Mouse (Mus musculus) gastrocnemius, adult 2 months (tissue): ENCODE measurements around the gene Cybc1. TPM values are rescaled to one million over a fixed set of nuclear protein-coding genes. Genes with fewer than 3 reads are reported as not detected.

Experiments used
- DNase-seq: peaks from one replicate; pipeline ENCODE4 v3.0.0; 2022
- H3K27ac ChIP-seq: fragments of 200-600 bp; 2 replicates; pipeline ENCODE4 v1.8.1; 2022; ENCODE audit warnings: mild to moderate bottlenecking
- H3K4me3 ChIP-seq: fragments of 200-600 bp; 2 replicates; pipeline ENCODE4 v1.8.1; 2022; ENCODE audit warnings: mild to moderate bottlenecking, moderate library complexity
- CTCF ChIP-seq: fragments of 200-600 bp; IDR thresholded peaks from 2 replicates; pipeline ENCODE4 v1.8.1; 2022; ENCODE audit warnings: antibody characterized with exemption, mild to moderate bottlenecking, moderate library complexity
- intact Hi-C: fragments of 180-260 bp; cut with DNase I; formaldehyde crosslinking; loops from one replicate; pipeline ENCODE4 v1.15.1; 2025
- total RNA-seq, 2 experiments: library from RNA; stranded (reverse); gene quantifications; 2 replicates each; pipeline ENCODE4 v1.2.3; 2021

Cybc1 gene
- total RNA-seq, 2 experiments from 2014 or later = 3.3 to 3.6 TPM

DNA sequence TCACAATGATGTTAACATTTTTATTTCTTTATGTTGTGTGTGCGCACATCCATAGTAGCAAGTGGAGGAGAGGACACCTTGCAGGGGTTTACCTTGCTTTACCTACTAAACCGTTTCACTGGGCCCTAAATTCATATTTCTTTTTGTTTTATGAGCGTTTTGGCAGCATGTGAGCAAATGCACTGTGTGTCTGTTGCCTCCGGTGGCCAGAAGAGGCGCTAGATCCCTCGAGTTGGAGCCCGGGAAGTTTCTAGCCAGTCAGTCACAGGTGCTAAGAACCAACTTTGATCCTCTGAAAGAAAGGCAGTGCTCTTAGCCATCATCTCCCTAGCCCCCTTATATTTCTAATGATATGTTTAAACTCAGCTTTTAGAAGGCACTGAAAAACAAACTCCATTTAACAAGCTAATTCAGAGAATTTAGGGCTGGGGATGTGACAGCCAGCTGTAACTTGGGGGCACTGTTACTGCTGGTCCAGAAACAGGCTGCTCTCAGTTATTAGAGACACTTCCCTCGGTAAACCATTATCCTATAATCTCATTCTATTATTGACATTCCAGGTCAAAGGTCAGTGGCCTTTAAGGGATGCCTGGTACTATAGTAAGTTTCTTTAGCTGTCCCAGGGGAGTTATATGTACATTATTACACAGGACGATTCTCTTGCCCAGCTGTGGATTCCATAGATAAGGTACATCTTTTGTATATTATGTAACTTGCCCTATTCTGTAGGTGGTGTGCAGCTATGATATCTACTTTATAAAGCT is 6.5 kb upstream of the Cybc1 start:
- peak; percentile 58 for TF ChIP-seq CTCF
- intact Hi-C loops = loop anchor here (5.0 kb wide), 1 partner anchor 117 kb away; the partner anchor contains the start of gene Wdr45b
- DNase-seq = peak; percentile 35
- Histone ChIP-seq H3K27ac (peak overlapping the region; percentile 100), H3K4me3 (peak overlapping the region; percentile 86)

DNA sequence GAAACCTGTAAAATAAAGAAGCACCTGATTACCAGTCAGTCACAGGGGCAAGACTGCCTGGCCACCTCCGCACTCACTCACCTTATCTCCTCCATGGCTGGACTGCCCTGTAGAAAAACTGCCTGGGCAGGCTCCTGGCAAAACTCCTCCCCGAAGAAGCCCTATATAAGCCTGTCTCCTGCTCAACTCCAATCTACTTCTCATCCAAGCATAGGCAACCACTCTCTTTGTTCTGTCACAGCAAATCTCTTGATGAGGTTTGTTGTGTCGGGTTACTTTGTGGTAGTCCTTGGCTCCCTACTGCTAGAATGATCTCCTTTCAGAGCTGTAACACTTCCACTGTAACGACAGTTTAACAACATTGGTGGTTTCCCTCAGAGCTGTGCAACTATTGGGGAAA is 3.6 kb upstream of the Cybc1 start:
- no peak overlapping the region for H3K4me3 ChIP-seq
- no peak overlapping the region for H3K27ac ChIP-seq
- no peak for DNase-seq
- no peak for TF ChIP-seq CTCF
- intact Hi-C loops = no loop called here

DNA sequence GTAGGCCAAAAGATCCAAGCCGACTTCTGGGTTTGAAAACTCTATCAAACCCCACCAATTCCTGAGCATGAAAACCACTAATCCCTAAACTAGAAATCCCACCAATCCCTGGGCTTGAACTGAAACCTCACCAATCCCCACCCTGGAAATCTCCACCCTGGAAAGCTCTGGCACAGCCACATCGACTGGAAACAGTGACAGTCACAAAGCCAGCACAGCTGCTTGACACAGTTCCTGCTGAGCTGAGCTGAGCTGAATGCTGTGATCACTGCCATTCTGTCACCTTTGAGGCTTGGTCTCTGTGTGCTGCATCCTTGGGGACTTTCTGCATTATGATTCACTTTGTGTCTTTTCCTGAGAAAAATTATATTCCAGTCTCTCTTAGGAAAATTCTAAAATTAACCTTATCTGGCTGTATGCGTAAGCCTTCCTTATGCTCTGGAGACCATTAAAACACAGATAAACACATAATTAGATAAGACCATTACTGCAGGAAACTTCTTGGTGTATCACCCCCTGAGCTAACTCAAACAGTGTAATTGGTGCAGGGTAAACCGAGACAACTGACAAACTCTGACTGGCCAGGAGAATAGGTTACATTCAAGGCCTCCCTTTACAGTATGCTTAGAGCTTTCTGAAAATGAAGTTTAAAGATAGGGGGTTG is 2.6 kb upstream of the Cybc1 start:
- H3K27ac ChIP-seq = no peak overlapping the region
- DNase-seq = peak; percentile 36
- no peak for TF ChIP-seq CTCF
- intact Hi-C loops = no loop called here
- H3K4me3 ChIP-seq = no peak overlapping the region

DNA sequence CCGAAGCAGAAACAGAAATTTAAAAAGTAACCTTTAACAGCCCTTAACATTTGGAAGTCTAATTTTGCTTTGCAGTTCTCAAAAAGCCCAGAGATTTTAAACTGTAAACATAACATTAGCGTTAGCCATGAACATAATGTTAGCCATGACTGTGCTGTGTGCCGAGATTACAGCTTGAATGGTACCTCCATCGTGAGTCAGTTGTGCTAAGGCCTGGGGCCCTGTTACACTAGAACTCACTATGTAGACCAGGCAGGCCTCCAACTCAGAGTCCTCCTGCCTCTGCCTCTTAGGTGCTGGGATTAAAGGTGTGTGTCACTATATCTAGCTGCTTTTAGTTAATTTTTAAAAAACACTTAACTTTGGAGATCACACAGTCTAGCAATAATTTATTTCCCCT is 2.1 kb upstream of the Cybc1 start:
- intact Hi-C loops = no loop called here
- no peak for TF ChIP-seq CTCF
- Histone ChIP-seq H3K27ac (peak overlapping the region; percentile 28; the same call in 1 of the 2 replicates), H3K4me3 (no peak overlapping the region)
- DNase-seq = no peak

DNA sequence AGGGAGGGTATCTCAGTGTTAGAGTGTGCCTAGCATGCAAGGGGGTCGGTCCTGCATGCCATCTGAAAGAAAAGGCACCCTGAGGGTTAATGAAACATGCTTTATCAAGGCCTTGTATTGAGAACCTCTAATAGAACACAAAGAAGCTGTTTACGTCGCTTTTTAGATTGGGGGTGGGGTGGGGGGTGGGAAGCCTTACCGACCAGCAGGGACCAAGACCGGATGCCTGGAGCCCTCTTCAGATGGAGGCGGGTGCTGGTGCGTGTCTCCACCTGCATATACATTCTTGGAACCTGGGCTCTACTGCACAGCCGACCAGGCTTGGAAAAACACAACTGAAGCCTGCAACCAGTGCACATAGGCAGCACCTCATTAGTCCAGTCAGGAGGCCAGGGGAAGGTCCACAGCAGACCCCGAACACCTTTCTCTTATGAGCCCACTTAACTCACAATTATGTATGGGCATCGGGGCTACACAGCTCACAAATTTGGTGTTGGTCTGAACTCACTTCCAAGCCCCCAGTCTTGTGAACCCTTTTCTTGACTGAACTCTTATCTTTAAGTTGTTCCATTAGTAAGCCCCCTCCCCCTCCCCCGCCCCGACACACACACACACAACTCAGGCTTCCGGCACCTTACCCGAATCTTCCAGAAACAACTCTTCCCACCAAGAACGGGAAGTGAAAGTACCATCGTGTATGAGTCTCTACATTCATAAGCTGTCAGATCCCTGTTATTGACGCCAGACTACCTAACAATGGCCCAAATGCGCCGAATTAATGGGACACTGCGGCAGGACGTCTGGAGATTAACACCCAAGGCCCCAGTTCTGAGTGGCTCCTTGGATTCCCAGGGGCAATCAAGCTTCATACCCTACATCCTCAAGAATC is 749 bp downstream of the Cybc1 start:
- Histone ChIP-seq H3K4me3 (peak overlapping the region; percentile 73), H3K27ac (peak overlapping the region; percentile 93)
- intact Hi-C loops = no loop called here
- TF ChIP-seq CTCF = no peak
- no peak for DNase-seq

DNA sequence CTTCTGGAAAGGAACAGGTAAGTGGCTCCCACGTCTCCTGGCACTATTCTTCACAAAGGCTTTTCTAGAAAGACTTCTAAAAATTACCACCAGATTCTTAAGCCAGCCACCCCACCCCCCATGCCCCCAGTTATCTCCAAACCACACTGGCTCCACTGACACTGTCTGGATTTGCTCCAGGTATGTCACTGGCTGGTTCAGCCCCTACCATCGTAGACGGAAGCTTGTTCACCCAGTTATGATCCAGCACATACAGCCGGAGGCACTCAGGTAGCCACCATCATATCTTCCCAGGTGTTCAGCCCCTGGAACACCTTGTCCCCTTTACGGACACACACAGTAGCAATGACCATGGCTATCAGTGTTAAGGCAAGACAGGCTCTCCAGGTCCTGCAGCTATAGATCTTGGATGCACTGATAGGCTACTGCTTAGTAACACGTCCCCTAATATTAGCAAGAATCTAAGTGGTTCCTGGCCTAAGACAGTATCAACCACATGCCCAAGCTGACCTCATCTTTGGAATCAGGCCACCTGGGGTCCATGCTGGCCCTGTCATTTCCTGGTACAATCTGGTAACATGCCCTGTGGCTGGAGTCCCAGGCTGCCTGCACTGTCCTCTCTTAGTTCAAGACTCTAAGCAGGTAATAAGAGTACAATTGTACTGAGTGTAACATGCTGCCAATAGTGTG is 7.7 kb downstream of the Cybc1 start:
- no peak overlapping the region for H3K27ac ChIP-seq
- no peak for TF ChIP-seq CTCF
- intact Hi-C loops = no loop called here
- no peak for DNase-seq
- H3K4me3 ChIP-seq = no peak overlapping the region

DNA sequence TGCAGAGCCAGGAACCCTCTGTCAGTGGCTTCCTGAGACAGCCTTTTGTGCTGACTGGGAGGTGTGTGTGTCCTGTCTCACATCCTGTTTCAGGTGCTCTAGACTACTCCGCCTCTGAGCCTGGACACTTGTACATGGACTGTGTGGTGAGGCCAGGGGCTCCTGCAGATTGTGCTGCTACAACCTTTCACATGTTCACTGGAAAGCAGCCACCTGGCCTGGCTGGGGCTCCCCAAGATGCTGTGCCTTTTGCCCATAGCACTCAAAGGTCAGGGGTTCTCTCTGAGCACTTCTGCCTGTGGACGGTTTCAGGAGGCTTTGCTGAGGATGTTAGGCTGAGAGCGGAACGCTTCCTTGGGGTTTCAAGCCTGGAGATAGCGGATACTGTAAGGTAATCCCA is 8.4 kb downstream of the Cybc1 start:
- TF ChIP-seq CTCF = no peak
- intact Hi-C loops = no loop called here
- no peak overlapping the region for H3K27ac ChIP-seq
- H3K4me3 ChIP-seq = no peak overlapping the region
- DNase-seq = no peak

DNA sequence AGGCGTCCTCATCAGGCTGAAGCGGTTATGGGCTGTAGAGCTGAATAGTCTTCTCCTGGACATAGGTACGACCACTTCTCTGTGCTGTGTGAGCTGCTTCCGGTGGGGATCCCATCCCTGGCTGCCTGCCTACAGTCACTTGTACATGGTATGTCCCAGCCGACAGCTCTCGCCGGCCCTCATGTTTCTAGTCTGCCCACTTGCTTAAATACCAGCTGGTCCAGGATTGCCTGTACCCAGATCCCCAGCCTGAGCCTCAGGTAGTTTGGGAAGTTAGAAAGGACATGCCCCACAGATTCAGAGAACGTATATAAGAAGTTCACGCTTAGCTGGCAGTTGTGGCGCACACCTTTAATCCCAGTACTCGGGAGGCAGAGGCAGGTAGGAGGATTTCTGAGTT is 9.3 kb downstream of the Cybc1 start:
- TF ChIP-seq CTCF = no peak
- H3K4me3 ChIP-seq = no peak overlapping the region
- no peak overlapping the region for H3K27ac ChIP-seq
- no peak for DNase-seq
- intact Hi-C loops = no loop called here

DNA sequence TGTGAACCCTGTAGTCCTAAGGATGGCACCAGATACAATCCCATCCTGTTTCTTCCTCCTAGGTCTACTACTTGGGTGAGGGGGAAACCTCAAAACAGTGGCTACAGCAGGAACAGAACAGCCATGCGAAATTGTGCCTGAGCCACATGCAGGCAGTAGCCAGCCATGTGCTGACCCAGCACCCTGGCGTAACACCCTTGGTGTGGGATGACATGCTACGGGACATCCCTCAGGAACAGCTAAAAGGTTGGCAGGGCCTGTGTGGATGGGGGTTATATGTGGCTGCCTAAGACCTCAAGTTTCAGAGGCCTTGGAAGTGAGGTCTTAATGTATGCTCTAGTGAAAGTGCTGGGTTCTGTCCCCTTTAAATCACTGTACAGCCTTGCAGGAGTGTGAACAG is 12.3 kb downstream of the Cybc1 start:
- intact Hi-C loops = no loop called here
- TF ChIP-seq CTCF = no peak
- Histone ChIP-seq H3K4me3 (no peak overlapping the region), H3K27ac (peak overlapping the region; percentile 69)
- DNase-seq = peak; percentile 77

DNA sequence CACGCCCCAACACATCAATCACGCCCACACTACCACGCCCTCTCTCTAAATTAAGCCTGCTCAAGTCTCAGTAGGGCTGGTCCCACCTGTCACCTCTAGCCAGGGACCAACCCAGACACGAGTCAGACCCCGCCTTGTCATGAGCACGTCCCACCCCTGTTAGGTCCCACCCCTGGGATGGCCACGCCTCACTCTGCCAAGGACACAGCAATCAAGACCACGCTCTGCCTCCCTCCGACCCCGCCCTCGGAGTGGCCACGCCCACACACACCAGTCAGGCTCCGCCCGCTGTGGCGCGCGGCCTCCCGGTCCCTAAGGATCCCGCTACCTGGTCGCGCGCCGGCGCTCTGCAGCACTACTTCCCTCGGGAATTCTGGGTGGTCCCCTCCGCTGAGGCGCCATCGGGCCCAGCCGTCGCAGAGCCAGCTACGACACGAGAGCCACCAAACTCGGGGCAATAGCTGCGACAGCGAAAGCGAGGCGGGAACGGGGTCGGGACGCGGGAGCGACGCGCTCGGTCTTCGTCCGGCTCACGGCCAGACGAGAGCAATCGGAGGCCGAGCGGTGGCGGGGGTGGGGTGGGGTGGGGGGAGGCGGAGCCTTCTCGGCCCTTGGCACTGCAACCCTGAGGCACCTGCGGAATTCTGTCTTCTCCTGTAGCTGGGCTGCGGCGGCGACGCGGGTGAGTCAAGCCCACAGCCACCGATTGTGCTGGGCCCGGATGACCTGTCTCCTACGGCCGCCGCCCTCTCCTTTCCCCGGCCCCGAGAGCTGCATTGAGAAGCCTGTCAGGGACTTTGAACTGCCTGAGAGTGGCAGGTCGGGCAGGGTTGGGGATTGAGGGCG is 24.7 kb downstream of the Cybc1 start, which contains the start of the genes Hexdc and Ogfod3:
Gene Hexdc (plus strand): TSS at position 273 of the 846 bp plus-strand sequence.
Gene Ogfod3 (minus strand): TSS at position 551 of the 846 bp plus-strand sequence.
- peak; percentile 97 for DNase-seq
- H3K4me3 ChIP-seq = peak within 1 kb of the TSS; percentile 83
- intact Hi-C loops = loop anchor here (5.0 kb wide), 2 partner anchors 152 to 187 kb away; no protein-coding TSS in a partner anchor
- peak within 1 kb of the TSS; percentile 94 for H3K27ac ChIP-seq
- TF ChIP-seq CTCF = no peak; the same call in 1 of the 2 replicates

DNA sequence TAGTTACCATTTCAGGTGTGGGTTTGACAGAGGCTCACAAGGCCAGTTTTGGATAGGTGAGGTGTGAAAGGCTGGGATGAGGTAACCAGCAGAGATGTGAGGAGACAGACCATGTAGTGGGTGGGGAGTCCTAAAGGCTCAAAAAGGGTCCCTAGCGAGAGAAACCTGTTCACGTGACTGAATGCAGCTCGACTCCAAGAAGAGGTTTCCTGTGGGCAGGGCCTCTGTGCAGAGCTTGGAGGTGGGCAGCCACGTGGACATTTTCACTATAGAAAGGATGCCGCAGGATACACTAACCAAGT is 25.3 kb downstream of the Cybc1 start:
- no peak for TF ChIP-seq CTCF
- intact Hi-C loops = loop anchor here (5.0 kb wide), 2 partner anchors 152 to 187 kb away; no protein-coding TSS in a partner anchor
- peak overlapping the region; percentile 94 for H3K27ac ChIP-seq

More for the DNA sequence above, 25.3 kb downstream of the Cybc1 start:
- no peak for DNase-seq
- peak overlapping the region; percentile 83 for H3K4me3 ChIP-seq
